Mouse (Mus musculus): ENCODE data around the gene Tiam1. TPM values are rescaled to one million over a fixed set of nuclear protein-coding genes. Genes with fewer than 3 reads are reported as not detected.

Tiam1 gene
- polyA plus RNA-seq, 1 experiment from 2014 or later: 4.2 TPM

DNA sequence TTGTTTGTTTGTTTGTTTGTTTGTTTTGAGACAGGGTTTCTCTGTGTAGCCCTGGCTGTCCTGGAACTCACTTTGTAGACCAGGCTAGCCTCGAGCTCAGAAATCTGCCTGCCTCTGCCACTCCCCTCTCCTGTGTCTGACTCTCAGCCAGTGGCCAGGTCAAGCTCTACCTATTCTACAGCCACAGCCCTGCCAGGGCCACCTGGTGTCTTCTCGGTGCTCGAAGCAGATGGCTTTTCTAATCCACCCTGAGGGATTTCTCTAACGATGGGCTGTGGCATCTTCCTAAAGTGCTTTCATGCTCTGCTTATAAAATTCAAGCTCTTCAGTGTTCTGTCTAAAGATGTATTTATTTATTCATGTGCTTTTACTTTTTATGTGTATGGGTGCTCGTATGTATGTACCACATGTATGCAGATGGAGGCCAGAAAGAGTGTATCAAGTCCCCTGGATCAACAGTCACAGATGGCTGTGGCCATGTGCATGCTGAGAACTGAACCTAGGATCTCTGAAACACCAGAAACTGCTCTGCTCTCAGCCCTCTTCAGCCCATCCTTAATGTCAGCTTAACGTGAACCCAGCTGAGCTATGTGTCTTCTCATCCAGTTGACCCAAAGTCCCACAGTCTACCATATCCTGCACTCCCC is 117.9 kb downstream of the Tiam1 start:
- H3K27me3 ChIP-seq: no peaks in the 10 kb centered on the region
- ATAC-seq (ENCODE audit: insufficient read depth): no peak
- H3K4me3 ChIP-seq (replicated peaks): no peak overlapping the region
- H3K4me2 ChIP-seq: no peak overlapping the region
- no peak overlapping the region for H3K27ac ChIP-seq (replicated peaks)
- no peak overlapping the region for H3K9ac ChIP-seq
- no peaks in the 10 kb centered on the region for H3K9me3 ChIP-seq (replicated peaks)
- no peaks in the 10 kb centered on the region for H3K36me3 ChIP-seq (replicated peaks)
- no peaks in the 10 kb centered on the region for H3K4me1 ChIP-seq (replicated peaks)
- 72% methylated on average over 6 of the region's 6 CpGs for WGBS (ENCODE audit: insufficient replicate concordance)

DNA sequence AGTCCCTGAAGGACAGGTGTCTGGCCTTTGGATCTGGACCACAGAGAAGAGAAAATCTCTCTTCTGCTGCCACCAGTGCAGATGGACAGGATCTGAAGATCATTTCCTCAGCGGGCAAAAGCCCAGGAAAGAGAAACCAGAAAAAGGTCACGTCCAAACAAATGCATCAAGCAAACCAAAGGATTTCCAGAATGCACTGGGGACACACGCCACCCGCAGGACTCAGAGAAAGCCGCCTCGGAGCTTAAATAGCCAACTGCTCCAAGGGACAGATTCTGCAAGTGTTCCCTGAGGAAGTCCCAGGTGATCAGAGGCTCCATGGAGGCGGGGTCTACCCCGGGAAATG is 119.9 kb downstream of the Tiam1 start:
- H3K9ac ChIP-seq: no peak overlapping the region
- H3K36me3 ChIP-seq (replicated peaks): no peaks in the 10 kb centered on the region
- H3K4me3 ChIP-seq (replicated peaks): no peak overlapping the region
- H3K4me1 ChIP-seq (replicated peaks): no peaks in the 10 kb centered on the region
- no peak for ATAC-seq (ENCODE audit: insufficient read depth)
- no peak overlapping the region for H3K4me2 ChIP-seq
- no peaks in the 10 kb centered on the region for H3K9me3 ChIP-seq (replicated peaks)
- 70% methylated on average over 8 of the region's 8 CpGs for WGBS (ENCODE audit: insufficient replicate concordance)
- no peaks in the 10 kb centered on the region for H3K27me3 ChIP-seq
- H3K27ac ChIP-seq (replicated peaks): no peak overlapping the region

DNA sequence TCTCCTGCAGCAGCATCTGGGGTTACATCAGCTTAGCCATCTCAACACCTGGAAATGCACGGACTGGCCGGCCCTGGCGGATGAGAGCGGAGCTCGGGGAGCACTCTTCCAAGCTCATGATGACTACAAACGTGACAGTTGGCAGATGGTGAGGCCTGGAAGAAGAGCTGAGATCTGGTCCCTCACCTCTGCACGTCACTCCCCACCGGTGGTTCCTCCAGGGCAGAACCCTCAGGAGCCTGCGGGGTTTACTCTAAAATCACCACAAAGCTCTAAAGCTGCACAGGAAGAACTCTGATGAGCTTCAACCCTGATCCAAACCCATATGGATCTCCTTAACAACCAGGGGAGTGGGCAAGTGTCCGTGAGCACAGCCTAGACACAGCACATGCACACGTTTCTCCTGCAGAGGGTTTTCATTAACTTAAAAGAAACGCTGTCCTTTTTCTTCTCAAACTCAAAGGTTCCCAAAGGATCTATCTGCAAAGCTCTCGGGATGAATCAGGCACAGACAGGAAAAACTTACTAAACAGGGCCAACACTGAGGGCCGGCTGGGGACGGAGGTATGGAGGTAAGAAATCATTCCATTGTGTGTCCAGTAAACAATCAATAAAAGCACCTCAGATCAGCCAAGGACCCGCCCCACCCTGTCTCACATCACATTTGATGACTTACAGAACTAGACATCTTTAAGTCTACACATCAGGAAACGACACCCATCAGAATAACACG is 120.5 kb downstream of the Tiam1 start:
- Histone ChIP-seq H3K4me1 (replicated peaks) (no peaks in the 10 kb centered on the region), H3K9ac (no peak overlapping the region), H3K36me3 (replicated peaks) (no peaks in the 10 kb centered on the region), H3K9me3 (replicated peaks) (no peaks in the 10 kb centered on the region), H3K27ac (replicated peaks) (no peak overlapping the region), H3K4me2 (no peak overlapping the region), H3K4me3 (replicated peaks) (no peak overlapping the region), H3K27me3 (no peaks in the 10 kb centered on the region)
- 74% methylated on average over 18 of the region's 18 CpGs for WGBS (ENCODE audit: insufficient replicate concordance)
- ATAC-seq (ENCODE audit: insufficient read depth): no peak

DNA sequence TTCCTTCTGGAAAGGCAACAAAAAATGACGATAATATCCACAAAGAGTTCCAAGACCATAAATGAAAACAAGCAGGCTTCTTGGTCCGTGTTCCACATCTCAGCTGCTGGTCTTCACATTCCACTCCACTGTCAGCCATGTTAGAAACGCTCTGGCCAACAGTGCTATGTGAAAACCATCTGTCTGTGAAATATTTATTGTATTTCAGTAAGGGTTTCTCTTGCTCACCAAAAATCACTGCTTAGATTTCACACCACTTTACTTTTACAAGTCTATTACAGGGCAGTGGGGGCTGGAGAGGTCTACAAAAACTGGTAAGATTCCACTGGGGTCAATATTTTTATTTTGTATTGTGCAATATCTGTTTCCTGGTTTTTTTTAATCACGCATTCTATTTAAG is 127.5 kb downstream of the Tiam1 start:
- Histone ChIP-seq H3K9me3 (replicated peaks) (no peaks in the 10 kb centered on the region), H3K27me3 (no peaks in the 10 kb centered on the region), H3K4me3 (replicated peaks) (no peak overlapping the region), H3K9ac (no peak overlapping the region), H3K4me1 (replicated peaks) (no peaks in the 10 kb centered on the region), H3K4me2 (no peak overlapping the region), H3K36me3 (replicated peaks) (no peaks in the 10 kb centered on the region), H3K27ac (replicated peaks) (no peak overlapping the region)
- 53% methylated on average over 4 of the region's 4 CpGs for WGBS (ENCODE audit: insufficient replicate concordance)
- ATAC-seq (ENCODE audit: insufficient read depth): no peak

DNA sequence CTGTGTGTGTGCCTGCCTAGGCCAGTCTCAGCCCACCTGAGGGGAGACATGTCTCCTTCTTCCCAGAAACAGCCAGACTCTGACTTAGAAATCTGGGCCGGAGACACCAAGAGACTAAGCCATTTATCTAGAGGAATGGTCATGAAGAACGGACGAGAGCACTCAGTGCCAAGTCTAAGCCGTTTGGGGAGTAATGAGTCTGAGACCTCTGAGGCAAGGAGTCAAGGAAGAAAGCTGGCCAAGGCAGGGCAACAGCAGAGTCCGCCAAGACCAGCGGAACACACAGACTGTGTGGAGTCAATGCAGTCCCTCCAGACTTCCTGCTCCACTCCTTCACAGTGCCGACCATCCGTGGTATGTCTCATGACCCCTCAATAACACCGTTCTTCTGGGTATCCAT is 129.0 kb downstream of the Tiam1 start:
- H3K4me2 ChIP-seq: no peak overlapping the region
- H3K4me1 ChIP-seq (replicated peaks): no peaks in the 10 kb centered on the region
- no peaks in the 10 kb centered on the region for H3K36me3 ChIP-seq (replicated peaks)
- H3K27ac ChIP-seq (replicated peaks): no peak overlapping the region
- 79% methylated on average over 9 of the region's 9 CpGs for WGBS (ENCODE audit: insufficient replicate concordance)
- H3K9ac ChIP-seq: no peak overlapping the region
- no peaks in the 10 kb centered on the region for H3K27me3 ChIP-seq
- H3K9me3 ChIP-seq (replicated peaks): no peaks in the 10 kb centered on the region
- H3K4me3 ChIP-seq (replicated peaks): no peak overlapping the region
- ATAC-seq (ENCODE audit: insufficient read depth): no peak

DNA sequence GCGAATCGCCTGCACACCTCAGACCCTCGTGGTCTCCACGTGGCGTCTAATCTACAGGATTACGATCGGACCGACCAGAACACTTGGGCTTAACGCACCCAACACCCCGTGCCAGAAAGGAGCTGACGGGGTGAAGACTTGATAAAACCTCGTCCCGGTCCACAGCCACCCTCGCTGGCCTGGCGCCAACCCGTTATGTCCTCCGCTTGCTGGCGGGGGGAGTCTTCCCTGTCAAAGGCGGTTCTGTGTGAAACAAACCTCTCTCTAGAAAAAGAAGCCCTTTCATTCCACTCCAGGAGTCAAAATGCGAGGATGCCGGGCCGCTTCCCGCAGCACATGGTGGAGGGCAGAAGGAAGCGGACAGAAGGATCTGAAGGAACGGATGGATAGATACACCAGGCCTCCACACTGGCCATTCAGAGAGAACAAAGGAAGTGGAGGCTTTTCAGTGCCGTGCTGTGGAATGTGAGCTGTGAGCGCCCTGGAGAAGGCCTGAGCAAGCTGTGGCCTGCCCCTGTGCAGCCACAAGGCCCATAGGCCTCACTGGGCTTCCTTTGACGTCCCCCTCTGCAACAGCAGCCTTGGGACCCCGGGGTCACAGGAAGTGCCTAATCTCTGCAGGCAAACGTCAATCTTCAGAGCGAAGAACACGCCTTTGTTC is 131.9 kb downstream of the Tiam1 start:
- Histone ChIP-seq H3K27me3 (no peaks in the 10 kb centered on the region), H3K4me2 (no peak overlapping the region), H3K36me3 (replicated peaks) (no peaks in the 10 kb centered on the region), H3K27ac (replicated peaks) (no peak overlapping the region), H3K4me3 (replicated peaks) (no peak overlapping the region), H3K9me3 (replicated peaks) (no peaks in the 10 kb centered on the region), H3K9ac (no peak overlapping the region), H3K4me1 (replicated peaks) (no peaks in the 10 kb centered on the region)
- ATAC-seq (ENCODE audit: insufficient read depth): no peak
- 81% methylated on average over 32 of the region's 32 CpGs for WGBS (ENCODE audit: insufficient replicate concordance)

DNA sequence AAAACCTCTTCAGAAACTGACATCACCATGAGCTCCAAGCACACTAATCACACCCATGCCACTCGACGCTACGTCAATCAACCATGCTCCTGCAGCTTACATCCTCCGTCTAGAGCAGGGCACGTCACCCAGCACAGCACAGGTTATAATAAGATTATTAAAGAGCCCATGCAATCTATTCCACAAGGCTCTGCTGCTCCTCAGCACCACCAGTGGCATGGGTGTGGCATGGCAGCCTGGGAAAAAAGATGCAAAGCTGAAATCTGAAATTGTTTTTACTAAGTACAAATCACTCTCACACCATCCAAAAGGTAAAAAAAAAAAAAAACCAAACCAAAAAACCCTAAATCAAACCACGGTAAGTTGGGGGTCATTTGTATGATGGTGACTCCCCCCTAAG is 135.1 kb downstream of the Tiam1 start:
- WGBS (ENCODE audit: insufficient replicate concordance): 80% methylated on average over 6 of the region's 6 CpGs
- no peak for ATAC-seq (ENCODE audit: insufficient read depth)

DNA sequence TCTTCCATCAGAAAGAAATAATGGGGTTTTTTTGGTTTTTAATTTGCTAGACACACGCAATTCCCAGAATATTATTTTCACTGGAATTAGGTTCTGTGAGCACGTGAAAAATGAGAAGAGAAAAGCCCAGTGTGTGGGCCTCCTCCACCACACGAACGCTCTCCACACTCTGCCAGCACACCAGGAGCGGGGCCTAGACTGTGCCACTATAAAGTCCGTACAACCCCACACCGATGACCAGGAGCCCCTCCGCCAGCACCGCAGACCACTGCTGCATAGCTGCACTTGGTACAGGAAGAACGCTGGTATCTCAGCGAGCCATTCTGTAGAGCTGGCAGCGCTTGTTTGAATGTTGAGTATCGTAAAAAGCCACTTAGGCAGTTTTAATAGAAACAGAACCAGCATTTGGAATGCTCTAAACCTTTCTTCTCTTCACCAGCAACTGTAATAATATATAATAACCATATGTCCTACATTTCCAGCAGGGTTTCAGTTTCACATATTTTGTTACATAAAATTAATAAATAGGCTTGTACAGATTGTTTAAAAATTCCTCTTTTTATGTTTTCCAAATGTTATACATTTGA is 136.1 kb downstream of the Tiam1 start:
- no peaks in the 10 kb centered on the region for H3K27me3 ChIP-seq
- no peak overlapping the region for H3K4me3 ChIP-seq (replicated peaks)
- no peaks in the 10 kb centered on the region for H3K36me3 ChIP-seq (replicated peaks)
- H3K4me2 ChIP-seq: no peak overlapping the region
- no peak overlapping the region for H3K27ac ChIP-seq (replicated peaks)
- H3K4me1 ChIP-seq (replicated peaks): no peaks in the 10 kb centered on the region
- WGBS (ENCODE audit: insufficient replicate concordance): 83% methylated on average over 13 of the region's 13 CpGs
- H3K9ac ChIP-seq: no peak overlapping the region
- no peak for ATAC-seq (ENCODE audit: insufficient read depth)
- H3K9me3 ChIP-seq (replicated peaks): no peaks in the 10 kb centered on the region

More for the DNA sequence above, 135.1 kb downstream of the Tiam1 start:
- no peak overlapping the region for H3K27ac ChIP-seq (replicated peaks)
- no peaks in the 10 kb centered on the region for H3K27me3 ChIP-seq
- H3K9me3 ChIP-seq (replicated peaks): no peaks in the 10 kb centered on the region
- no peak overlapping the region for H3K4me2 ChIP-seq
- H3K9ac ChIP-seq: no peak overlapping the region
- no peaks in the 10 kb centered on the region for H3K4me1 ChIP-seq (replicated peaks)
- H3K36me3 ChIP-seq (replicated peaks): no peaks in the 10 kb centered on the region
- H3K4me3 ChIP-seq (replicated peaks): no peak overlapping the region

DNA sequence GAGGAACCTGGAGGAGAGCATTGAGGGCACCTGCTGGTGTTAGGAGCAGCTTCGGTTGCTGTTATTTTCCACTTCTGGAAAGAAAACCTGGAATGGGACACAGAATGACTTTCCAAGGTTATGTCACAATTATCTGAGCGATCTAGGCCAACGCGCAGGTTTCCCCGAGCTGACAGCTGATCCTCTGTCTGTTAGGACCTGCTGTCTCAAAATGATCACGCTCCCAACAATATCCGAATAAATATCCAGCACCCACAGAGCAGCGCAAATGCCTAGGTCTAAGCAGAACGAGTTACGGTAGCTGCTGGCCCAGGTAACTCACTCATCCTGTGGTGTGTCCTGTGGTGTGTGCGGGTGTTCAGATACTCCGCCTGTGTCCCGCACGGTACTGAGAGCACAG is 140.0 kb downstream of the Tiam1 start:
- no peak for ATAC-seq (ENCODE audit: insufficient read depth)
- Histone ChIP-seq H3K9me3 (replicated peaks) (no peaks in the 10 kb centered on the region), H3K4me3 (replicated peaks) (no peak overlapping the region), H3K4me2 (no peak overlapping the region), H3K4me1 (replicated peaks) (no peaks in the 10 kb centered on the region), H3K27me3 (no peaks in the 10 kb centered on the region), H3K36me3 (replicated peaks) (no peaks in the 10 kb centered on the region), H3K9ac (no peak overlapping the region), H3K27ac (replicated peaks) (no peak overlapping the region)
- 83% methylated on average over 14 of the region's 14 CpGs for WGBS (ENCODE audit: insufficient replicate concordance)

DNA sequence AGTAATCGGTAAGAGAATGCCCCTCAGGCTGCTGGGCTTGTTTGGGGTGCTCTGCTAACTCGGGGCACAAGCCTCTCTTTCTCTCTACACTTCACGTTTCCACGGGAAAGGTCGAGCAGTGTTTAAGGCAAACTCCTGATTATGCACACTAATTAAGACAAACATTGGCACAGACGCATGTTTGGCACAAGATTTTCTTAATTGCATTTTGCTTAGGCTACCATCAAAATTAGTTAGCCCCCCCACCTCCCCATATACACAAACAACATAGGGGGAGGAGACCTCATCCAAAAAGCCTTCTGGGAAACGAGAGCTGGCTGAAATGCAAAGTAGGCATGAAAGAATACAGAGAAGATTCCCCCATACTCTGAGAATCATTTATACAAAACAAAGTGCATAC is 148.4 kb downstream of the Tiam1 start:
- Histone ChIP-seq H3K4me2 (no peak overlapping the region), H3K27ac (replicated peaks) (no peak overlapping the region), H3K9ac (no peak overlapping the region), H3K36me3 (replicated peaks) (no peaks in the 10 kb centered on the region), H3K27me3 (no peaks in the 10 kb centered on the region), H3K4me3 (replicated peaks) (no peak overlapping the region), H3K4me1 (replicated peaks) (peaks cover 44% of the 10 kb centered on the region), H3K9me3 (replicated peaks) (0 out of 2 replicates have a peak, but pooled peaks cover 3% of the 10 kb centered on the region)
- no peak for ATAC-seq (ENCODE audit: insufficient read depth)
- WGBS (ENCODE audit: insufficient replicate concordance): 76% methylated on average over 7 of the region's 7 CpGs
